Mouse (Mus musculus): ENCODE results near the gene Syk.

- TF ChIP-seq CTCF (conservative IDR thresholded peaks at IDR 0.05; ENCODE audit: insufficient read depth, insufficient read length, low read depth, low read length) (no peak), POLR2A (IDR thresholded peaks at IDR 0.05; ENCODE audit: low read depth, low read length) (no peak)
These were observed 111.9 kb downstream of the Syk start for GRCm38 (mm10) chr13:52694857-52695256.
